10 mouse cellular contexts compared by ENCODE assay signal in genomic region chr5:27324346-27324928, GRCm38 (mm10).
A peak's percentile ranks its signal among the peaks of the same experiment; 100 is the strongest.
DNase-seq lines count a peak whose midpoint lies in the region; TF ChIP-seq lines count a peak whose summit lies in the region.
"Had no signal": no experiment of that assay in that cellular context is flagged by ENCODE, and none has a peak within 500 bp of the region (broad histone marks: within the 10 kb centered on the region; RNA-seq: fewer than 3 reads in every experiment).

No protein-coding gene starts in this region.

- peaks cover 0 to 10% of the 10 kb centered on the region in 2 experiments; a peak in 1 of 4 replicates for H3K4me1 ChIP-seq in ES-E14 (ENCODE audit: control insufficient read depth in 2 of 2, insufficient read depth in 2 of 2, low read length in 2 of 2, poor library complexity in 1 of 2)
- H3K4me1 ChIP-seq: forebrain, embryonic 15.5 days had no signal

- no peaks in the 10 kb centered on the region for H3K36me3 ChIP-seq in ES-E14 (ENCODE audit: control insufficient read depth, insufficient read depth, low read length, poor library complexity, severe bottlenecking)
- H3K36me3 ChIP-seq: forebrain, embryonic 15.5 days; hindbrain, embryonic 13.5 days had no signal

- peak; percentile 74 for DNase-seq in heart, adult 11 months
- DNase-seq in heart, postnatal 4 days, result no peak
- DNase-seq in ES-E14 (ENCODE audit: low read depth, low spot score), result peak; percentile 27
- DNase-seq in cerebellum, adult 18-20 months, result peak; percentile 51 to 63
- DNase-seq in left cerebral cortex, adult 9 months (ENCODE audit: low spot score in 2 of 2), result peak; percentile 30 to 57
- DNase-seq in embryo, embryonic 10.5 days (ENCODE audit: low spot score), result no peak
- DNase-seq in heart, adult 9 months (ENCODE audit: low spot score in 2 of 2), result no peak
- DNase-seq: liver had no signal

- H3K27ac ChIP-seq in ES-E14 (ENCODE audit: insufficient read depth, low read depth, low read length, poor library complexity, severe bottlenecking), result no peak overlapping the region
- H3K27ac ChIP-seq: forebrain, embryonic 15.5 days had no signal

- in situ Hi-C loops in ES-E14 (cut with MboI; ENCODE audit: low sequenced_read_pairs in 2 of 2, unreplicated experiment in 2 of 2), result no loop called here

- no peak overlapping the region for H3K9ac ChIP-seq in ES-E14 (ENCODE audit: insufficient read depth, low read depth, low read length, poor library complexity, severe bottlenecking)
- H3K9ac ChIP-seq: forebrain, embryonic 15.5 days; hindbrain, embryonic 13.5 days had no signal

- no peak overlapping the region for H3K4me3 ChIP-seq in ES-E14 (ENCODE audit: insufficient read depth in 1 of 2, low read depth in 1 of 2, low read length in 2 of 2, poor library complexity in 1 of 2, severe bottlenecking in 1 of 2)
- H3K4me3 ChIP-seq: forebrain, embryonic 15.5 days; hindbrain, embryonic 13.5 days had no signal

- H3K9me3 ChIP-seq in ES-E14 (ENCODE audit: control insufficient read depth, insufficient read depth, low read depth, low read length), result no peaks in the 10 kb centered on the region
- H3K9me3 ChIP-seq: forebrain, embryonic 15.5 days; hindbrain, embryonic 13.5 days had no signal

TF ChIP-seq in ES-E14, 5 proteins besides CTCF, POLR2A, EP300 and RAD21:
- TF ChIP-seq CHD2 (IDR thresholded peaks at IDR 0.05; ENCODE audit: low read depth, low read length) (no peak), ZC3H11A (IDR thresholded peaks at IDR 0.05; ENCODE audit: borderline replicate concordance, low read depth, low read length) (no peak), ZNF384 (IDR thresholded peaks at IDR 0.05; ENCODE audit: low read depth, low read length) (no peak), HCFC1 (IDR thresholded peaks at IDR 0.05; ENCODE audit: borderline replicate concordance, insufficient read depth, low read length) (no peak), MAFK (IDR thresholded peaks at IDR 0.05; ENCODE audit: insufficient read depth, low read depth, low read length) (no peak)

Comparison
In these comparisons a context has a peak if more than half of its experiments do, and no peak if none do; other contexts are left out.
1. DNase-seq: peak in heart, adult 11 months (single experiment), ES-E14 (single experiment), cerebellum, adult 18-20 months (2 of 2) and left cerebral cortex, adult 9 months (2 of 2); none in heart, postnatal 4 days (single experiment), embryo, embryonic 10.5 days (single experiment) and heart, adult 9 months (0 of 2).